Mouse (Mus musculus) adrenal gland, postnatal 25 days (tissue): Measurements from ENCODE around the gene Hoxa10. TPM values are rescaled to one million over a fixed set of nuclear protein-coding genes. Genes with fewer than 3 reads are reported as not detected.
A peak's percentile ranks its signal among the peaks of the same experiment; 100 is the strongest.

Source experiments
- DNase-seq: peaks from one replicate; pipeline ENCODE4 v3.0.0; 2021; ENCODE audit warnings: mixed read lengths
- total RNA-seq: library from RNA; stranded (reverse); gene quantifications from 2 replicates; pipeline ENCODE4 v1.2.3, GENCODE M21; 2021

Hoxa10 gene
- total RNA-seq, 1 experiment from 2014 or later = not detected

DNA sequence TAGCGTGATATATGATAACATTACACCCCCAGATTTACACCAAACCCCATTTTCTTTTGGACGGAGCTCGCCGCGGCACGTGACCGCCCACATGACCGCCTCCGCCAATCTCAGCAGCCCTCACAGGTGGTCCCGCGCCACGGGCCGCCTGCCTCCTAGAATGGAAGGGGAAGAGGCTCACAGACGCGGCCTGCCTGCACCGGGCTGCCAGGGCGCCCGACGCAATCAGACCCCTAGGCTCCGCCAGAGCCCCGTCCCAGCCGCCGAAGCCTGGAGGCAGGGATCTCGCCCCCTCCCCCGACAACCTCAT lies 23.2 kb downstream of the Hoxa10 start:
- DNase-seq = peak; percentile 87

DNA sequence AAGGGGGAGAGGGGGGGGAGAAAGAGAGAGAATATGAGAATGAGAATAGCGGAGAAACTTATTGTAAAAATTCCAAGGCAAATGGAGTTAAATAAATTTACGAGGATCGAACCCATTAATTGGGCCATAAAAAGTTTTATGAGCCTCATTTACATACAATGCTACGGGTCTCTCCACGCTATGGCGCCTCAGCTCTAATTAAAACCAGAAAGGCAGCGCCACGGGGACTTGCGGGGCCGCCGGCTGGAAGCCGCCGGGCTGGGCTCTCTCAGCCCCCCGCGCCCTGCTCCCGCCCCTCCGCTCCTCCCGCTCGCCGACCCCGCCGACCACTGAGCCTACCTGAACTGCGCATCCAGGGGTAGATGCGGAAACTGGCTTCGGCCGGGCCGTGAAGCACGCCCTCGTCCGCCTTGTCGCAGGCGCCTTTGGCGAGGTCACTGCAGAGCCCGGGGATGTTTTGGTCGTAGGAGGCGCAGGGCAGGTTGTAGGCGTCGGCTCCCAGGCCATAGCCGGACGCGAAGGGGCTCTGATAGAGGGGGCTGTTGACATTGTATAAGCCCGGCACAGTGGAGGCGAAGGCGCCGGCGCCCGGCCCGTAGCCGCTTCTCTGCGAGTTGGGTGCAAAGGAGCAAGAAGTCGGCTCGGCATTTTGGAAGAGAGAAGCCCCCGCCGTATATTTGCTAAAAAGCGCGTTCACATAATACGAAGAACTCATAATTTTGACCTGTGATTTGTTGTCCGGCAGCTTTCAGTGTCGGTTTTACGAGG lies 23.8 kb downstream of the Hoxa10 start:
- DNase-seq = peak; percentile 48

DNA sequence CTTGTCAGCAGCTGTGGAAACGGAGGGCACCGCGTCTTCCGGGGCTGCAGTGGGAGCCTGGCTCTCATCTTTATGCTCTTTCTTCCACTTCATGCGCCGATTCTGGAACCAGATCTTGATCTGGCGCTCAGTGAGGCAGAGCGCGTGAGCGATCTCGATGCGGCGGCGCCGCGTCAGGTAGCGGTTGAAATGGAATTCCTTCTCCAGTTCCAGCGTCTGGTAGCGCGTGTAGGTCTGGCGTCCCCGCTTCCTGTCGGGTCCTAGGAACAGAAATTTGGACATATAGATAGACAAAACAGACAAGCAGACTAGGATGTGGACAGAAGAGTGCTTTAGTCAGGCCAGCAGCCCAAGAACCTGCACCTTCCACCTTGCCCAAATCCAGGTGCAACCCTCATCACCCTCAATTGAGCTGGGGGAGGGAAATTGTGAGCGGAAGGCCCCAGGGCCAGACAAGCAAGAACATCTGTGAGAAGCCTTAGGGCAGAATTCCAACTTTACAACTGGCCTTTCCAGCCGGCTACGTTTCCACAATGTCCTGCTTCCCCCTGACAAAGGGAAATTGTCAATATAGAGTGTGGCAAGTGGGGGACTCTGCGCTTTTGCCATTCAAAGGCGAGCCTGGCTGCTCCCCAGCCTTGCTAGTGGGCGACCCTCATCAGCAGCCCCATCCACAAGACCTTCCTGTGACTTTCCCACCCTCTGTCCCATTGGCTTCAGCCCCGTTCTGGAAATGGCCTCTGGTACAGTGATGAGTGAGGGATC lies 24.7 kb downstream of the Hoxa10 start:
- peak; percentile 32 for DNase-seq

DNA sequence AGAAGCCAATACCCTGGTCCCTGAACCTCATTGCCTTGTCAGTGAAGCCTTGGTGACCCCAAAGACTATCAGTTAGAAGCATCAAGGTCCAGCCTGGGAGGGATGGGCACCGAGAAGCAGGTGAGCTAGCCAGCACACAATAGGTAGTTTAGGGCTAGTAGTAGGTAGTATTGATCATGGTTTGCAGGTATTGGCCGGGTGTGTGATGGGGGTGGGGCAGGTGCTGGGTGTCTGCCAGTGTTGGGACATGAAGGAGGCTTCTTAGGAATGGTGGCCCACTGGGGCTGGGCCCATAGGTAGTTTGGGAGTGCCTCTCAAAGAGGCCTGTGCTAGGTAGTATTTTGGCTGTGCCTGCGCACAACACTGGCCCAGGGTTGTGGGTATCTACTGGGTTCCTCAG lies 25.6 kb downstream of the Hoxa10 start:
- no peak for DNase-seq

DNA sequence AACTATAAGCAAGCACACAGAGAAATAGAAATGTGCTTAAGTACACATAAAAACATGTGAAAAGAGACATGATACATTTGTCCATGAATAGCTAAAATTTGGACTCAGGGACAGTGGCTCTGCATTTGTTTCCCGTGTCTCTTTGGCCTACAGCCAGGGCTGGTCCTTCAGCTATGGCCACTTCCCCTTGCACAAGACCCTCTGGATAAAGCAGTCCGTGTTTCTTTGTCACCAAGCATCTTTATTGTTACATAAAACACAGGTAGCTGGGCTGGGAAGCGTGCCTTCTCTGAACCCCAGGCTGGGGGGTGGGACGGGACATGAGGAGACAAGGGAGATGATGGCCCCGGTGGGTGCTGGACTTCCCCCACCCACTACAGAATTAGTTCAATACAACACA lies 26.4 kb downstream of the Hoxa10 start:
- DNase-seq = no peak

DNA sequence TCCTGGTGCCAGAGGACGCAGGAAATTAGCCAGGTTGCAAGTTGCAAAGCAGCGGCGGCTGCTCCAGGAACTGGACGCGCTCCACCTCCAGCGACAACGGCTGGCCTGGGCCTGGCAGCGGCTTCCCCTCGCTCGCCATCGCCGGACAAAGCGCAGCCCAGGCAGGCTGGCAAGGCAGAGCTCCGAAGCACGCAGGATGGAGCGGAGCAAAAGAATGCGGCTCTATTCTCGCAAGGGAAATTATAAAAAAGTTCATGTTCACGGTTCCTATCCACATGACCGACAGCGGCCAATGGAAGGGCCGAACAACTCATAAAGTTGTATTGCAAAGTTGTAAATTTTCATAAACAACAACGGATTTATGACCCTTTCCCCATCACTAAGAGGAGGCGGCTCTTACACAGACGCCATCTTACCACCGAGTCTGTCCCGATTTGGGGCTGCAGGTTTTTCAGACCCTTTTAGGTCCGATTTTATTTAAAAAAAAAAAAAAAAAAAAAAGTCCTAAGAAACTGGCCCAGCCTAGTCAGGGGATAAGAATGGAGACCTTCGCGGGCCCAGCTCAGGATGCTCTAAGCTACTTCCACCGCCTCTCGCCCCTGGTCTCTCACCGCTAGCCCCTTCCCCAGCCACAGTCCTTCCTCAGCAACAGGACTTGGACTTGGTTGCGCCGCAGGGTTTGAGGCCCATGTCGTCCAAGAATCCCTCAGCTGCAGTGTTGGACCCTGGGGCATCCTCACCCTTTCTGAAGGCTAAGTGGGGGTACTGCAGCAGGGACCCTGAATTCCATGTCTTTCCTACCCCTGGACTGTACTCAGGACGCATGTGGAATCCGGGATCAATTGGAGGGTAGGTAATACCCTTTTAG lies 27.3 kb downstream of the Hoxa10 start, which contains the start of the genes Hoxa3 and Gm28308:
TSS of gene Hoxa3 (minus strand) at position 218 of the 868 bp plus-strand sequence.
TSS of gene Gm28308 (minus strand) at position 221 of the 868 bp plus-strand sequence.
- peak; percentile 73 for DNase-seq

DNA sequence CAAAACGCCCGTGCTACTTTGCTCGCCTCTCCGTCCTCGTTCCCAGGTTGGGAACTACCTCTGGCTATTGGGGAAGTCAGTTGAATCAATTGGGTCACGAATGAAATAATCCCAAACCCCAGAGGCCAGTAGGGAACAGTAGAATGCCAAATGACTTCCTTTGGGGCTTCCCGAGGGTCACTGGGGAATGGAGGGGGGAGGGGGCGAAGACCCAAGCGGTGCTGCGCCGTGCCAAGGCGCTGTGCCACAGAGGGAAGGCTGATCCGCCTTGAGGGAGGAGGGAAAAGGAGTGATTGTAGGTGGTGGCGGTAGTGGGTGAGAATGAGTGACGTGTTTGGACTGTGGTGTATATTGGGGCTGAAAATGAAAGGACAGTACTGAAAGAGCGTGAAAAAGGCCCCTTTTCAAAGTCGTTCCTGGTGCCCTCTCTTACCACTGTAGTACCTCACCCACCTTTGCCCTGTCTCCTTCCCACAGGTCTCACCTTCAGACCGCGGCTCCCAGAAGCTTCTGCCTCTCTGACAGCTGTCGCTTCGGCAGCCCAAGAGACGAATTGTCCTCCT lies 28.0 kb downstream of the Hoxa10 start:
- peak; percentile 59 for DNase-seq

DNA sequence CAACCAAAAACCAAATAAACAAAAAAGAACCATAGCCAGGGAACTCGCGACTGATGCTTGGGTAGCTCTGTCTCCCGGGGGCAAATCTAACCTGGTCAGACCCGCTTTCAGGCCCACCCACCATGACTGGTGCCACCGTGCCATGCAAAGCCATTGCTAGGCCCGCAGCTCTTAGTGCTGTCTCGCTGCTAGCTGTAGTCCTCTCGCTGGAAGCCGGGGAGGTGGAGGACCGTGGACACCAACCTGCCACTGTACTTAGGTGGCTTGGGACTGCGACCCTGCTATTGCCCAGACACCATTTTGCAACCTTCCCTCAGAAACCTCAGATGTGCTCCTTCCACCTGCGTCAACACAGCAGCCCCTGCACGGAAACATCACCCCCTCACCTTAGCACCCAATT lies 28.7 kb downstream of the Hoxa10 start:
- peak; percentile 27 for DNase-seq

DNA sequence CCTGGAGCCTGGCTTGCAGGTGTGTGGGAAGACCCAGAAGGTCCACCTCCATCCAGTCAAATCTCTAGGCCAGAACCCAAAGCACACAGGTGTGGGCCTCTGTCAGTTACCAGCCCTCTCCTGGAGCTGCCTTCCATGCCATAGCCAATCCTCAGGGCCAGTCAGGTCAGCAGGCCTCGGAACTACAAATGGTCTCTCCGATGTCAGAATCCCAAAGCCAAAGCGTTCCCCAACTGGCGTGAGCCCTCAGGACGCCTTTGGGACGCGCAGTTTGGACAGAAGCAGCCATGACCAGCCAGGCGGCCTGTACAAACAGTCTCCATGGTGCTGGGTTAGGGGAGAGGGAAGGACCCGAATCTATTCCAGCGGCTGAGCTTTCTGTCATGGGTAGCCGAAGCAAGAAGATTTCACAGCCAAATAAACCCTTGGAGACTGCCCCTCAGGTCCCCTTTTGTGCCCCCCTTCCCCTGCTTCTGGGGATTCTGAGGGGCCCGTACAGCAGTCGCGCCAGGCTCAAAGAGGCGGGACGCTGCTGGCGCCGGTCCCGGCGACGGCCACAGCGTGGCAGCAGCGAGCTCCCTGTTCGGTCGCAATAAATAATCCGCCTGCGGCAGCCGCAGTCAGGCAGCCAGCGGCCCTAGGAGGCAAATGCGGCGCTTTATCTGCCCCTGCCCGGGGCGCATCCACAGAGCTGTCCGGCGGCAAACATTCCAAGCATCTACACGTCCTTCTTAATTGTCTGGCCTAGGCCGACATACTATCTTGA lies 29.3 kb downstream of the Hoxa10 start:
- DNase-seq = peak; percentile 85

DNA sequence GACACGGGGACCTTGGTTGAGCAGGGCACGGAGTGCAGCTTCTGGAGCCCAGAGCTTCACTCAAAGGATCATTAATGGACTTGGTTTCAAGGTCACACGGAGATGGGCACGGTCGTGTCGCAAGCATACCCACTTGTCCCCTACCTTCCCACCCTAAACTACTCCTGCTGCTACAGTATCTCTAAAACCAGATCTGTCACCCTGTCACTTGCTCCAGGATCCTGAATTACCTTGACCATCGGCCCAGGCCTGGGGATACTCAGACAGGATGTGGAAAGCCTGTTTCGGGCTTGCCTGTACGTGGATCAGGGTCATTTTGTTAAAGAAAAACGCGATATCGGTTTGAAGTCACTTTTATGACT lies 31.0 kb downstream of the Hoxa10 start:
- peak; percentile 14 for DNase-seq

DNA sequence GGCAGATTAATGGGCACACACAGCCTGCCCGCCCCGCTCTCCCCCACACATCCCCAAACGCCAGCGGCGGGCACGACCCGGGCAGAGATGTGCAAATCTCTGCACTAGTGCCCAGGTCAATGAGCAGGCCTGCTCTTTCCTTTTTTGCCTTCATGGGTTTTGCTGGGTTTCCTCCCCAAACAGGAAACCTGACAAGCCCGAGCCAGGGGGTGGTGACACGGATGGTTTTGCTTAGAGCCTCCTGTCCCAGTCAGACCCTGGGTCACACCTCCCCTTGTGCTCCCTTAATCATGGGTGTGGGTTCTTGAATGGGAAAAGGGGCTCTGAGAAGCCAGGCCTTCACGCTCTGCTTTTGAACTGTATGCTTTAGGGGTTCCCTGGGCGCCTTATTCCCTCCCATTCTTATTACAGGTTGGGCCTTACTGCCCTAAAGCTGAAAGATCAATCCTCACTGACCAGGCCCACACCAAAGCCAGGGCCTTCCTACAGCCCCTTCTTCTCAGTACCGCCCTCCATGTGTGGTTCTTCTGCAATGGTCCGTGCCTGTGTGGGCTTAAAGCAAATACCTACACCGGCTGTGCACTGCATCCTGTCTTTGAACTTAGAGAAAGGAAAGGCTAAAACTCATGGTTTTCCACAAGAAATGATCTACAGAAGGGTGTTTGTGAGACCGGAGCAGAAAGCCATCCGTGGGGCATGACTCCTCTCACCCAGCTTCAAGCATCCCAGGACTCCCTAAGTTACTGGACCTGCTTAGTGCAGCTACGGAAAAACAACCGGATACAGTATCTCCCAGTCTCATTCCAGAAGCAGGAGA lies 31.6 kb downstream of the Hoxa10 start:
- DNase-seq = no peak

DNA sequence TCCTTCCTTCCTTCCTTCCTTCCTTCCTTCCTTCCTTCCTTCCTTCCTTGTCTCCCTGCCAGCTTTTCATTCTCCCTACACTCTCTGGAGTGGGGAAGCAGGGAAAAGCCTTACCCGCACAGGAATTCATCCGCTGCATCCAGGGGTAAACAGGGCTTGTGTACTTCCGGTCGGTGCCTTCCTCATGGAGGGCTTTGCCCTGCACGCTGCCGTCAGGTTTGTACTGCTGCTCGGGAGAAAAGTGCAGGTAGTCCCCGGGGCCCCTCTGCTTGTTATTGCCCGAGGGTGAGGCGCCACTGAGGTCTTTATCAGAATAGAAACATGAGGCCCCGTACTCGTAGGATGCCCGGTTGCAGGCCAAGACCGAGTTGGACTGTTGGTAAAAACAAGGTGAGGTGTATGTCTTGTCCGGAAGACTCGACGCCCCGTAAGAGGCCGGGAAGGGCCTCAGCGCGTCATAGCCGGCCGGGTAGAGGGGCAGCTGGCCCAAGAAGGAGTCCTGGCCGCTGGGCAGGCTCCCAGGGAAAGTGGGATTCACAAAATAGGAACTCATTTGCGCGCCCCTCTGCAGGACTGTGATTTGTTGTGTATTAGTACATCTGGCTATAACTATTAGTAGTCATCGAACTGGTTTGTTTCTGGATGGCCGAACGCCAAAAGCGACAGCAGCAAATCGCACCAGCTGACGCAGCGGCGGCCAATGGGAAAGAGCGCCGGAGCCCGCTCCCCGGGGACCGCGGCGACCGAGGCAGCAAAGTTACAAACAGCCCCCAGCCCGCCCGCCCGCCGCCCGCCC lies 32.4 kb downstream of the Hoxa10 start, which contains the start of gene Hoxa6:
TSS of gene Hoxa6 (minus strand) at position 651 of the 796 bp plus-strand sequence.
- peak; percentile 81 for DNase-seq

DNA sequence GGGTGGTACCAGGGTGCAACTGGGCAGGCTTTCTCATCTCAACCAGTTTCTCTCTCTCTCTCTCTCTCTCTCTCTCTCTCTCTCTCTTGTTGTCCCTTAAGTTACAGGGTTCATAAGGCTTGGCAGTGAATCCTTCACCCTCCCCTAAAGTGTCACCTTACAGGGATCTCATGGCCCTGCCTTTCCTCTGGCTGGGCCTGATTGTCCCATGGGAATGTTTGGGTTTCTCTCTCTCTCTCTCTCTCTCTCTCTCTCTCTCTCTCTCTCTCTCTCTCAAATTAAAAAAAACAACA lies 33.0 kb downstream of the Hoxa10 start:
- no peak for DNase-seq

DNA sequence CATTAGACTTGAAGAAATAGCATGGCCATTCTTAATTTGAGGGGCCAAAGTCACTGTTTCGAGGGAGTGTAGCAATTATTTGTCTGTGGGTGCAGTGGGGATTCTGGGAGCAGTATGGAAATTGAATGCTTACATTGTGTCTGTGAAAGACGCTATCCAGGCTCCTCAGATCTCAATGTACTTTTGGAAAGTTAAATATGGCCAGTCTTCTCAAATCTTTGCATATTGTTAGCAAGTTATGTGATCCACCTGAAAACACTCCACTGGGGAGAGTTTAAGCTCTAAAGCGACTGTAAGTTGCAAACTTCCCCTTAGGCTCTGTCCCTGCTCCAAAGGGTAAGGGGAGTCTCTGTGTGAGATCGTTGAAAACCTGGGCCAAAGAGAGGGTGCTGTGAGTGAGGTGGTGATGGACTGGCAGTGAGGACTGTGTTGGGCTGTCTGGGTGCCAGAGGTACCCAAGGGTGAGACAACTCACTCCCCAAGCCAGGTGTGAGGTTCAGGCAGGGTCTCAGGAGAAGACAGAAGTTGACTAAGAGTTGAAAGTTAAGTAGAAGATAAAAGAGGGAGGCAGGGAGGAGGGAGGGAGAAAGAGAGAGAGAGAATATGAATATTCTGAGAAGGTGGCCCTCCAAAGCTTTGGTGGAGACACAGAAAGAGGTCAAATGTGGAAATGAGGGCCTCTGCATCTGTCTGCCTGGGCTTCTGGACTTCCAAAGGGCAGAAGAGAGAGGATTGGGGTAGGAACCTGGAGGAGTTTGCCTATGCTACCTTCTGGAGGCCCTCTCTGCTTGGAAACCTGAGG lies 33.6 kb downstream of the Hoxa10 start:
- DNase-seq = no peak

DNA sequence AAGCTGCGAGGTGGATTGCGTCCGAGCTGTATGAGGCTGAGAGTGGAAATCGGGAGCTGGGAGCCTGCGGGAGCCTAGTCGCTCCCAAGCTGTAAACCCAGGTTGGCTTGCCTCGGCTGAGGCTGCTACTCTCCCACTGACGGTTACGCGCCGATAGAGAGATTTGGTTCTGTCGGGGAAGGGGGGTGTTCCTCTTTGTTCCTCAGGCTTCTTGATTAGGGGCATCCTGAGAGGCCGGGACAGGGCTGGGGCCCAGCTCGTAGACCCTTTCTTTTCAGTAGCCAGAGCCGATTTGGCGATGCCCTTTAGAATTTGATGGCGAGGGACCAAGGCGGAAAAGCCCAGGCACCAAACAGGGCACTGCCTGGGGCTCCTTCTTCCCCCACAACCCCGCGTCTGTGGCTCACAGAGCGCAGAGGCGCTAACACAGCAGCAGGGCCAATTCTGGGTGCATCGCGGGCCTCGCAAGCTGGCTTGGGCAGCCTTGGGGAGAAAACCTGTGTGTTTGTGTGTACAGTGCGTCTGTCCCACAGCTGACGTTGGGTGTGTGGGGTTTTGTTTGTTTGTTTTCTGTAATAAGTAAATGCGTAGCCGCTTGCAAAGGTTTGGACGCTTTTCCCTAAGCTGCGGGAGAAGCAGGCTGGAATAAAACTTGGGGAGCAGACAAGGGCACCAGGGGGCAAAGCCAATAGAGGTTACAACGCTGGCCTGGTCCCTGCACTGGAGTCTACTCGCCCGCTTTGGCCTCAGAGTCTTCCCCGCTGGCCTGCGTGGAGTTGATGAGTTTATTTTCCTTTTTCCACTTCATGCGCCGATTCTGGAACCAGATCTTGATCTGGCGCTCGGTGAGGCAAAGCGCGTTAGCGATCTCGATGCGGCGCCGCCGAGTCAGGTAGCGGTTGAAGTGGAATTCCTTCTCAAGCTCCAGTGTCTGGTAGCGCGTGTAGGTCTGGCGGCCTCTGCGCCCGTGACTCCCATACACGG lies 34.7 kb downstream of the Hoxa10 start:
- DNase-seq = peak; percentile 21

DNA sequence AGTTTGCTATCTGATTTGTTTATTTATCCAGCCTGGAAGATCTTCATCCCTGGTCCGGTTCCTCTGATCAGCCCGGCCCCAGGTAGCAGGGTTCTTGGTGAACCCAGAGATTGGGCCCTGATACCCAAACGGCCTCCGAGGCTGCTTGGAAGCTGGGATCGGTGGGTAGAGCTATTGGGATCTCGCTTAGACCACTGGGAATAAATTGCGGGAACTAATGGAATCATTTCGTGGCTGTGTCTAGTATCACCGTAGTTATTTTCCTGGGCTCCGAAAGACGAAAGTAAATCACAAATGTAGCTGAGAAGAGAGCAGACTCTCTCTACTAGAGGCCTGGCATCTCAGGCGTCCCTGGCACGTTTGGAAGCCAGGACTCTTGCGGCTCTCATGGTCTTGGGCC lies 35.4 kb downstream of the Hoxa10 start:
- no peak for DNase-seq

DNA sequence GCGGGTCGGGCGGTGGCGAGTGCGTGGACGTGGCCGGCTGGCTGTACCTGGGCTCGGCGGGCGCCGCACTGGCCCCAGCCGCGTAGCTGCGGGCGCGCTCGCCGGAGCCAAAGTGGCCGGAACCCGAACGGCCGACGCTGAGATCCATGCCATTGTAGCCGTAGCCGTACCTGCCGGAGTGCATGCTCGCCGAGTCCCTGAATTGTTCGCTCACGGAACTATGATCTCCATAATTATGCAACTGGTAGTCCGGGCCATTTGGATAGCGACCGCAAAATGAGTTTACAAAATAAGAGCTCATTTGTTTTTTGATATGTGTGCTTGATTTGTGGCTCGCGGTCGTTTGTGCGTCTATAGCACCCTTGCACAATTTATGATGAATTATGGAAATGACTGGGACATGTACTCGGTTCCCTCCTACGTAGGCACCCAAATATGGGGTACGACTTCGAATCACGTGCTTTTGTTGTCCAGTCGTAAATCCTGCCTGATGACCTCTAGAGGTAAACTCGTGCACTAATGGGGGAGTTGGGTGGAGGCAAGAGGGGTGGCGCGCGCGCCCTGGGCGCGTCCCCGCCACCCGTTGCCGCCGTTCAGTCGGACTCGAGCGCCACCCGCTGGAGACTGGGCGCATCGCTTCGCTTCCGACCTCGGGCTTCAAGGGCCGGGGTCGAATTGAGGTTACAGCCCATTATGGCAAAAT lies 36.5 kb downstream of the Hoxa10 start, which contains the start of gene Hoxa5:
TSS of gene Hoxa5 (minus strand) at position 538 of the 703 bp plus-strand sequence.
- peak; percentile 91 for DNase-seq
